19 mouse cellular contexts compared by ENCODE assay signal in genomic region chr7:132853361-132853760, GRCm38 (mm10). TPM values are rescaled to one million over a fixed set of nuclear protein-coding genes. Genes with fewer than 3 reads are reported as not detected.
A peak's percentile ranks its signal among the peaks of the same experiment; 100 is the strongest.
DNase-seq lines count a peak whose midpoint lies in the region; ATAC-seq and TF ChIP-seq lines count a peak whose summit lies in the region.
"Had no signal": no experiment of that assay in that cellular context is flagged by ENCODE, and none has a peak within 500 bp of the region (broad histone marks: within the 10 kb centered on the region; RNA-seq: fewer than 3 reads in every experiment).

No protein-coding gene starts in this region.

- no peak overlapping the region for H3K4me2 ChIP-seq in midbrain, postnatal 0 days (ENCODE audit: low read depth, low read length, poor library complexity, severe bottlenecking)
- H3K4me2 ChIP-seq in midbrain, embryonic 15.5 days: no peak overlapping the region
- no peak overlapping the region for H3K4me2 ChIP-seq in hindbrain, embryonic 15.5 days

- peaks cover 5% of the 10 kb centered on the region; the same call in 1 of the 2 replicates for H3K36me3 ChIP-seq in midbrain, postnatal 0 days (ENCODE audit: insufficient read depth, low read length)
- peaks cover 17% of the 10 kb centered on the region; the same call in 1 of the 2 replicates for H3K36me3 ChIP-seq in midbrain, embryonic 15.5 days (replicated peaks)
- peaks cover 18% of the 10 kb centered on the region for H3K36me3 ChIP-seq in hindbrain, embryonic 15.5 days

- H3K9me3 ChIP-seq in midbrain, postnatal 0 days (ENCODE audit: low read length): no peaks in the 10 kb centered on the region
- H3K9me3 ChIP-seq in midbrain, embryonic 15.5 days: no peaks in the 10 kb centered on the region
- H3K9me3 ChIP-seq in hindbrain, embryonic 15.5 days: no peaks in the 10 kb centered on the region
- H3K9me3 ChIP-seq: forebrain, embryonic 15.5 days; heart, embryonic 15.5 days; kidney, embryonic 15.5 days; liver, embryonic 12.5 days; neural tube, embryonic 12.5 days had no signal

- H3K27ac ChIP-seq in midbrain, postnatal 0 days (ENCODE audit: low read depth, low read length): peak overlapping the region; percentile 97
- H3K27ac ChIP-seq in midbrain, embryonic 15.5 days: no peak overlapping the region
- H3K27ac ChIP-seq in hindbrain, embryonic 15.5 days (replicated peaks): peak overlapping the region; percentile 96; the same call in 1 of the 2 replicates
- H3K27ac ChIP-seq: neural tube, embryonic 12.5 days had no signal

- ATAC-seq in midbrain, postnatal 0 days (ENCODE audit: low FRiP score): no peak
- no peak for ATAC-seq in midbrain, embryonic 15.5 days (replicated peaks)
- no peak for ATAC-seq in hindbrain, embryonic 15.5 days (ENCODE audit: low FRiP score, low read depth)

- no peaks in the 10 kb centered on the region for H3K4me1 ChIP-seq in midbrain, postnatal 0 days (ENCODE audit: insufficient read depth, low read length)
- H3K4me1 ChIP-seq in midbrain, embryonic 15.5 days: peaks cover 10% of the 10 kb centered on the region
- peaks cover 18% of the 10 kb centered on the region for H3K4me1 ChIP-seq in hindbrain, embryonic 15.5 days (replicated peaks)

- DNase-seq in heart, adult 11 months: peak; percentile 29
- DNase-seq in heart, adult 9 months (ENCODE audit: low spot score in 2 of 2): no peak
- peak; percentile 54 for DNase-seq in midbrain, postnatal 0 days (ENCODE audit: low spot score)
- DNase-seq in frontal cortex, postnatal 14 days (ENCODE audit: low spot score in 2 of 2): no peak
- DNase-seq in spleen, adult 18-20 months: no peak
- no peak for DNase-seq in right cerebral cortex, adult 18-20 months
- DNase-seq: adrenal gland, postnatal 36 days; gastrocnemius, adult 2 months; heart, adult 2 months; heart, postnatal 4 days; lung, adult 2 months; right cerebral cortex, postnatal 14 days had no signal

- H3K27me3 ChIP-seq in midbrain, postnatal 0 days (ENCODE audit: insufficient read depth, low read length): no peaks in the 10 kb centered on the region
- no peaks in the 10 kb centered on the region for H3K27me3 ChIP-seq in midbrain, embryonic 15.5 days (replicated peaks)
- H3K27me3 ChIP-seq in hindbrain, embryonic 15.5 days: no peaks in the 10 kb centered on the region
- H3K27me3 ChIP-seq: forebrain, embryonic 15.5 days; heart, embryonic 15.5 days; kidney, embryonic 15.5 days; liver, embryonic 12.5 days; neural tube, embryonic 12.5 days had no signal

- no peak overlapping the region for H3K9ac ChIP-seq in midbrain, postnatal 0 days (replicated peaks; ENCODE audit: low read length, poor library complexity, severe bottlenecking)
- no peak overlapping the region for H3K9ac ChIP-seq in midbrain, embryonic 15.5 days
- H3K9ac ChIP-seq in hindbrain, embryonic 15.5 days: no peak overlapping the region
- H3K9ac ChIP-seq: neural tube, embryonic 12.5 days had no signal

- 76% methylated on average over 6 of the region's 6 CpGs for WGBS in midbrain, postnatal 0 days
- 82% methylated on average over 6 of the region's 6 CpGs for WGBS in midbrain, embryonic 15.5 days
- WGBS in hindbrain, embryonic 15.5 days: 75% methylated on average over 6 of the region's 6 CpGs

- H3K4me3 ChIP-seq in midbrain, postnatal 0 days (ENCODE audit: low read depth, low read length): no peak overlapping the region
- H3K4me3 ChIP-seq in midbrain, embryonic 15.5 days: no peak overlapping the region
- no peak overlapping the region for H3K4me3 ChIP-seq in hindbrain, embryonic 15.5 days

- no peak for TF ChIP-seq CTCF in midbrain, postnatal 0 days (IDR thresholded peaks at IDR 0.05)

RNA-seq across cellular contexts. Expression of gene Eef1akmt2, which starts 0.9 kb away (rescaled TPM):
- total RNA-seq in midbrain, postnatal 0 days (2014; rRNA removed): 52.1 and 62.1 TPM in 2 replicates
- polyA plus RNA-seq in midbrain, postnatal 0 days (2015; fragmentation: Nextera tagmentation; extraction: Ambion mirVana): 80.1 and 84.2 TPM in 2 replicates
- polyA plus RNA-seq in midbrain, embryonic 15.5 days (2015; fragmentation: Nextera tagmentation; extraction: Ambion mirVana): 83.9 and 88.1 TPM in 2 replicates
- polyA plus RNA-seq in hindbrain, embryonic 15.5 days (2015; fragmentation: Nextera tagmentation; extraction: Ambion mirVana): 84.6 and 88.5 TPM in 2 replicates

RNA-seq across cellular contexts. Expression of gene Abraxas2, which starts 5.7 kb away (rescaled TPM):
- 26.7 and 28.8 TPM in 2 replicates for total RNA-seq in midbrain, postnatal 0 days (2014; rRNA removed)
- polyA plus RNA-seq in midbrain, postnatal 0 days (2015; fragmentation: Nextera tagmentation; extraction: Ambion mirVana): 31.1 and 32.3 TPM in 2 replicates
- polyA plus RNA-seq in midbrain, embryonic 15.5 days (2015; fragmentation: Nextera tagmentation; extraction: Ambion mirVana): 36.1 and 38.7 TPM in 2 replicates
- 36.2 and 38.4 TPM in 2 replicates for polyA plus RNA-seq in hindbrain, embryonic 15.5 days (2015; fragmentation: Nextera tagmentation; extraction: Ambion mirVana)

RNA-seq across cellular contexts. Expression of gene Fam53b, which starts 39.7 kb away (rescaled TPM):
- total RNA-seq in midbrain, postnatal 0 days (2014; rRNA removed): 8.0 and 17.3 TPM in 2 replicates
- polyA plus RNA-seq in midbrain, postnatal 0 days (2015; fragmentation: Nextera tagmentation; extraction: Ambion mirVana): 7.3 and 9.4 TPM in 2 replicates
- 15.4 and 15.7 TPM in 2 replicates for polyA plus RNA-seq in midbrain, embryonic 15.5 days (2015; fragmentation: Nextera tagmentation; extraction: Ambion mirVana)
- 16.1 and 17.9 TPM in 2 replicates for polyA plus RNA-seq in hindbrain, embryonic 15.5 days (2015; fragmentation: Nextera tagmentation; extraction: Ambion mirVana)

Comparison
In these comparisons a context has a peak if more than half of its experiments do, and no peak if none do; other contexts are left out.
1. DNase-seq: peak in heart, adult 11 months (single experiment) and midbrain, postnatal 0 days (single experiment); none in heart, adult 9 months (0 of 2), frontal cortex, postnatal 14 days (0 of 2), spleen, adult 18-20 months (0 of 2) and right cerebral cortex, adult 18-20 months (single experiment).